Mouse (Mus musculus): Measurements from ENCODE around the gene Smap2. TPM values are rescaled to one million over a fixed set of nuclear protein-coding genes. Genes with fewer than 3 reads are reported as not detected.

Gene Smap2
- polyA plus RNA-seq, 1 experiment from 2014 or later = 35.3 TPM

GRCm38 (mm10) chr4:121042472-121042871 is 25.4 kb upstream of the Smap2 start:
- H3K9me3 ChIP-seq (replicated peaks; ENCODE audit: control insufficient read depth, low read length) = no peaks in the 10 kb centered on the region
- no peak overlapping the region for H3K4me3 ChIP-seq (ENCODE audit: low read depth, low read length)
- no peak overlapping the region for H3K9ac ChIP-seq (ENCODE audit: low read length)
- H3K4me2 ChIP-seq (ENCODE audit: low read length) = no peak overlapping the region
- ATAC-seq (no peak), DNase-seq (ENCODE audit: low spot score) (no peak)
- 60% methylated on average over 5 of the region's 5 CpGs for WGBS
- no peak overlapping the region for H3K27ac ChIP-seq (ENCODE audit: low read depth, low read length)
- H3K4me1 ChIP-seq (ENCODE audit: control insufficient read depth, insufficient read depth, low read length) = peaks cover 2% of the 10 kb centered on the region; the same call in 1 of the 2 replicates
- H3K36me3 ChIP-seq (ENCODE audit: control insufficient read depth, insufficient read depth, low read length) = no peaks in the 10 kb centered on the region
- peaks cover 3% of the 10 kb centered on the region; the same call in 1 of the 2 replicates for H3K27me3 ChIP-seq (replicated peaks; ENCODE audit: control insufficient read depth, insufficient read depth, low read length)

- 8% methylated on average over 18 of the region's 18 CpGs for WGBS
- H3K27ac ChIP-seq (ENCODE audit: low read depth, low read length) = 0 out of 2 replicates have a peak overlapping the region, but pooled peaks have one; percentile 10
- ATAC-seq (peak; percentile 64), DNase-seq (ENCODE audit: low spot score) (peak; percentile 76)
- H3K27me3 ChIP-seq (replicated peaks; ENCODE audit: control insufficient read depth, insufficient read depth, low read length) = peaks cover 3% of the 10 kb centered on the region; the same call in 1 of the 2 replicates
- peaks cover 2% of the 10 kb centered on the region; the same call in 1 of the 2 replicates for H3K4me1 ChIP-seq (ENCODE audit: control insufficient read depth, insufficient read depth, low read length)
- H3K36me3 ChIP-seq (ENCODE audit: control insufficient read depth, insufficient read depth, low read length) = no peaks in the 10 kb centered on the region
- 0 out of 2 replicates have a peak overlapping the region, but pooled peaks have one; percentile 7 for H3K4me2 ChIP-seq (ENCODE audit: low read length)
- no peak overlapping the region for H3K4me3 ChIP-seq (ENCODE audit: low read depth, low read length)
- H3K9ac ChIP-seq (ENCODE audit: low read length) = no peak overlapping the region
- H3K9me3 ChIP-seq (replicated peaks; ENCODE audit: control insufficient read depth, low read length) = no peaks in the 10 kb centered on the region
These were observed 24.0 kb upstream of the Smap2 start for GRCm38 (mm10) chr4:121040897-121041671.

GRCm38 (mm10) chr4:121040323-121040722 is 23.3 kb upstream of the Smap2 start:
- H3K27ac ChIP-seq (ENCODE audit: low read depth, low read length) = no peak overlapping the region
- peaks cover 2% of the 10 kb centered on the region; the same call in 1 of the 2 replicates for H3K4me1 ChIP-seq (ENCODE audit: control insufficient read depth, insufficient read depth, low read length)
- peak overlapping the region; percentile 35 for H3K4me3 ChIP-seq (ENCODE audit: low read depth, low read length)
- no peak overlapping the region for H3K9ac ChIP-seq (ENCODE audit: low read length)
- 66% methylated on average over 14 of the region's 14 CpGs for WGBS
- ATAC-seq (no peak), DNase-seq (ENCODE audit: low spot score) (no peak)
- H3K9me3 ChIP-seq (replicated peaks; ENCODE audit: control insufficient read depth, low read length) = no peaks in the 10 kb centered on the region
- H3K27me3 ChIP-seq (replicated peaks; ENCODE audit: control insufficient read depth, insufficient read depth, low read length) = peaks cover 3% of the 10 kb centered on the region; the same call in 1 of the 2 replicates
- H3K4me2 ChIP-seq (ENCODE audit: low read length) = peak overlapping the region; percentile 63
- H3K36me3 ChIP-seq (ENCODE audit: control insufficient read depth, insufficient read depth, low read length) = no peaks in the 10 kb centered on the region

GRCm38 (mm10) chr4:121039331-121040115 is 22.5 kb upstream of the Smap2 start, which contains the start of gene Col9a2:
Gene Col9a2, plus strand, starts transcription at chr4:121039385.
- Histone ChIP-seq H3K27me3 (replicated peaks; ENCODE audit: control insufficient read depth, insufficient read depth, low read length) (peaks cover 3% of the 10 kb centered on the region; the same call in 1 of the 2 replicates), H3K4me2 (ENCODE audit: low read length) (peak within 1 kb of the TSS; percentile 63), H3K9me3 (replicated peaks; ENCODE audit: control insufficient read depth, low read length) (no peaks in the 10 kb centered on the region), H3K4me1 (ENCODE audit: control insufficient read depth, insufficient read depth, low read length) (peaks cover 2% of the 10 kb centered on the region; the same call in 1 of the 2 replicates), H3K4me3 (ENCODE audit: low read depth, low read length) (peak within 1 kb of the TSS; percentile 35), H3K36me3 (ENCODE audit: control insufficient read depth, insufficient read depth, low read length) (no peaks in the 10 kb centered on the region), H3K9ac (ENCODE audit: low read length) (peak within 1 kb of the TSS; percentile 53), H3K27ac (ENCODE audit: low read depth, low read length) (no peak within 1 kb of the TSS)
- ATAC-seq (peak; percentile 31; the same call in 1 of the 2 replicates), DNase-seq (ENCODE audit: low spot score) (no peak)
- WGBS = 4% methylated on average over 46 of the region's 46 CpGs

- Histone ChIP-seq H3K36me3 (ENCODE audit: control insufficient read depth, insufficient read depth, low read length) (no peaks in the 10 kb centered on the region), H3K4me3 (ENCODE audit: low read depth, low read length) (no peak overlapping the region), H3K9me3 (replicated peaks; ENCODE audit: control insufficient read depth, low read length) (no peaks in the 10 kb centered on the region), H3K4me1 (ENCODE audit: control insufficient read depth, insufficient read depth, low read length) (no peaks in the 10 kb centered on the region), H3K9ac (ENCODE audit: low read length) (no peak overlapping the region), H3K27me3 (replicated peaks; ENCODE audit: control insufficient read depth, insufficient read depth, low read length) (no peaks in the 10 kb centered on the region), H3K4me2 (ENCODE audit: low read length) (no peak overlapping the region), H3K27ac (ENCODE audit: low read depth, low read length) (no peak overlapping the region)
- ATAC-seq = no peak
- 80% methylated on average over 2 of the region's 2 CpGs for WGBS
- no peak for DNase-seq (ENCODE audit: low spot score)
These were observed 16.0 kb upstream of the Smap2 start for GRCm38 (mm10) chr4:121033006-121033405.

- Histone ChIP-seq H3K27ac (ENCODE audit: low read depth, low read length) (no peak overlapping the region), H3K9ac (ENCODE audit: low read length) (no peak overlapping the region), H3K4me2 (ENCODE audit: low read length) (no peak overlapping the region), H3K9me3 (replicated peaks; ENCODE audit: control insufficient read depth, low read length) (no peaks in the 10 kb centered on the region), H3K4me1 (ENCODE audit: control insufficient read depth, insufficient read depth, low read length) (no peaks in the 10 kb centered on the region), H3K27me3 (replicated peaks; ENCODE audit: control insufficient read depth, insufficient read depth, low read length) (no peaks in the 10 kb centered on the region), H3K36me3 (ENCODE audit: control insufficient read depth, insufficient read depth, low read length) (no peaks in the 10 kb centered on the region), H3K4me3 (ENCODE audit: low read depth, low read length) (no peak overlapping the region)
- 53% methylated on average over 4 of the region's 4 CpGs for WGBS
- DNase-seq (ENCODE audit: low spot score) (no peak), ATAC-seq (no peak)
These were observed 14.4 kb upstream of the Smap2 start for GRCm38 (mm10) chr4:121031440-121031839.

GRCm38 (mm10) chr4:121029632-121030031 is 12.6 kb upstream of the Smap2 start:
- H3K27ac ChIP-seq (ENCODE audit: low read depth, low read length) = no peak overlapping the region
- ATAC-seq = no peak
- H3K36me3 ChIP-seq (ENCODE audit: control insufficient read depth, insufficient read depth, low read length) = no peaks in the 10 kb centered on the region
- no peaks in the 10 kb centered on the region for H3K27me3 ChIP-seq (replicated peaks; ENCODE audit: control insufficient read depth, insufficient read depth, low read length)
- no peak overlapping the region for H3K4me2 ChIP-seq (ENCODE audit: low read length)
- no peaks in the 10 kb centered on the region for H3K4me1 ChIP-seq (ENCODE audit: control insufficient read depth, insufficient read depth, low read length)
- no peak overlapping the region for H3K4me3 ChIP-seq (ENCODE audit: low read depth, low read length)
- H3K9ac ChIP-seq (ENCODE audit: low read length) = no peak overlapping the region
- no peak for DNase-seq (ENCODE audit: low spot score)
- no peaks in the 10 kb centered on the region for H3K9me3 ChIP-seq (replicated peaks; ENCODE audit: control insufficient read depth, low read length)
- 78% methylated on average over 3 of the region's 3 CpGs for WGBS

- DNase-seq (ENCODE audit: low spot score) = peak; percentile 58
- ATAC-seq = no peak
- Histone ChIP-seq H3K27me3 (replicated peaks; ENCODE audit: control insufficient read depth, insufficient read depth, low read length) (no peaks in the 10 kb centered on the region), H3K27ac (ENCODE audit: low read depth, low read length) (no peak overlapping the region), H3K4me1 (ENCODE audit: control insufficient read depth, insufficient read depth, low read length) (no peaks in the 10 kb centered on the region), H3K4me2 (ENCODE audit: low read length) (no peak overlapping the region), H3K9me3 (replicated peaks; ENCODE audit: control insufficient read depth, low read length) (no peaks in the 10 kb centered on the region), H3K36me3 (ENCODE audit: control insufficient read depth, insufficient read depth, low read length) (no peaks in the 10 kb centered on the region), H3K4me3 (ENCODE audit: low read depth, low read length) (no peak overlapping the region), H3K9ac (ENCODE audit: low read length) (no peak overlapping the region)
- 25% methylated on average over 14 of the region's 14 CpGs for WGBS
These were observed 11.8 kb upstream of the Smap2 start for GRCm38 (mm10) chr4:121028659-121029392.
